Mouse (Mus musculus) heart, postnatal 0 days (tissue): ENCODE data around the gene Slc35b2. TPM values are rescaled to one million over a fixed set of nuclear protein-coding genes. Genes with fewer than 3 reads are reported as not detected.

Experiments used
- ATAC-seq: fragments of 200-750 bp; cut with Nextera tagmentation; 2 replicates; pipeline ENCODE4 v1.8.0; 2017; ENCODE audit warnings: low read depth, moderate number of reproducible peaks, moderate library complexity; ENCODE audit not compliant: insufficient read depth
- DNase-seq: peaks from one replicate; pipeline ENCODE4 v3.0.0-alpha.2; 2016; ENCODE audit warnings: low spot score
- H3K27ac ChIP-seq: fragments of 300-500 bp; sonication (generic); 2 replicates; pipeline ENCODE4 v1.5.1; 2014; ENCODE audit warnings: low read depth, mild to moderate bottlenecking
- H3K27me3 ChIP-seq: fragments of 300-500 bp; sonication (generic); 2 replicates; pipeline ENCODE4 v1.6.1; 2014; ENCODE audit warnings: low read length, mixed read lengths; ENCODE audit not compliant: control insufficient read depth, insufficient read depth
- H3K36me3 ChIP-seq: fragments of 300-500 bp; sonication (generic); replicated peaks from 2 replicates; pipeline ENCODE4 v1.6.1; 2014; ENCODE audit warnings: low read length, mixed read lengths; ENCODE audit not compliant: control insufficient read depth, insufficient read depth
- H3K4me1 ChIP-seq: fragments of 300-500 bp; sonication (generic); 2 replicates; pipeline ENCODE4 v1.6.1; 2014; ENCODE audit warnings: antibody characterized with exemption; ENCODE audit not compliant: control insufficient read depth, insufficient read depth
- H3K4me2 ChIP-seq: fragments of 300-500 bp; sonication (generic); 2 replicates; pipeline ENCODE4 v1.6.1; 2014; ENCODE audit warnings: low read depth, mild to moderate bottlenecking, low read length, moderate library complexity
- H3K4me3 ChIP-seq: fragments of 300-500 bp; sonication (generic); 2 replicates; pipeline ENCODE4 v1.5.1; 2014; ENCODE audit warnings: low read depth, low read length
- H3K9ac ChIP-seq: fragments of 300-500 bp; sonication (generic); replicated peaks from 2 replicates; pipeline ENCODE4 v1.6.1; 2014; ENCODE audit warnings: low read depth, low read length, mixed read lengths
- H3K9me3 ChIP-seq: fragments of 300-500 bp; sonication (generic); replicated peaks from 2 replicates; pipeline ENCODE4 v1.6.1; 2016; ENCODE audit warnings: low read length; ENCODE audit not compliant: control insufficient read depth
- CTCF ChIP-seq: IDR thresholded peaks from 2 replicates; pipeline ENCODE4 v1.5.1; 2016; ENCODE audit warnings: antibody characterized with exemption, control low read depth, low read depth
- EP300 ChIP-seq: IDR thresholded peaks from 2 replicates; pipeline ENCODE4 v1.6.1; 2016; ENCODE audit warnings: antibody characterized with exemption, low read depth
- WGBS: fragments of 180-500 bp; shearing (Covaris S2); extraction: QIAGEN DNeasy Blood & Tissue Kit; methylation state at CpG from one replicate; pipeline ENCODE4 v1.1.7; 2014; 5-methylcytosine and 5-hydroxymethylcytosine counted together
- polyA plus RNA-seq: library from polyadenylated mRNA; unstranded; fragments of >200 nt; fragmentation: Nextera tagmentation; extraction: Ambion mirVana; gene quantifications from 2 replicates; pipeline ENCODE4 v1.2.1, GENCODE M21; 2015
- total RNA-seq: library from RNA; depleted of rRNA; stranded (reverse); fragments of >200 nt; gene quantifications from 2 replicates; pipeline ENCODE4 v1.2.3, GENCODE M21; 2014; ENCODE audit warnings: low replicate concordance

The Slc35b2 gene
- total and polyA plus RNA-seq, 2 experiments from 2014 or later: 64.8 to 137 TPM

DNA sequence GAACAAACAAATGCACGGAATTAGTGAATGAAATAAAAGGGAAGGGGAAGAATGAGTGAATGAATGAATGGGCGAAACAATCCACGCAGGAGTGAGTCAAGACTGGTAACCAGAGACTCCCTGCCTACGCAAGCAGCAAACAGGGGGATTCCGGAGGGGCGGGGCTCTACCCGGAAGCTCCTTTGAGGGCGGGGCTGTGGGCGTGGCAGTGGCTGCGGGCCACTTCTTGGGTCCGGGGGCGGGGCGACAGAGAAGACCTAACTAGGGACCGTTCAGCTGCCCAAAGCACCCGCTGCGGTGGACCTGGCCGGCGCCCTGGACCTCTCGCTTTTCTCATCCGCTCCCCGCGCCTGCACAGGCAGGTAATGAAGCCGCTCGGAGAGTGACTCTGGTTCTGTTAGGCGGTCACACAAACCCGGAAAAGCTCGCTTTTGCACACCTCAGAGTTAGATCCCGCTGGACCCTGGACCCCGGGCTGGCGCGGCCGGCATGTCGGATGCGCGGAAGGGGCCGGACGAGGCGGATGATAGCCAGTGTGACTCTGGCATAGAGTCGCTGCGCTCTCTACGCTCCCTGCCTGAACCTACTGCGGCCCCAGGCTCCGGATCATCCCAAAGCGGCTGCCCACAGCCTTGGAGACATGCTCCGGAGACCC lies 8.1 kb upstream of the Slc35b2 start, which contains the start of gene Nfkbie:
Gene Nfkbie, plus strand, starts transcription at position 252 of the 655 bp plus-strand sequence.
- TF ChIP-seq CTCF: no peak
- TF ChIP-seq EP300: no peak
- Histone ChIP-seq H3K4me1 (peaks cover 5% of the 10 kb centered on the region; the same call in 1 of the 2 replicates), H3K27me3 (peaks cover 22% of the 10 kb centered on the region), H3K27ac (peak within 1 kb of the TSS; percentile 32; the same call in 1 of the 2 replicates), H3K9ac (peak within 1 kb of the TSS; percentile 51), H3K36me3 (no peaks in the 10 kb centered on the region), H3K9me3 (no peaks in the 10 kb centered on the region), H3K4me2 (peak within 1 kb of the TSS; percentile 93), H3K4me3 (peak within 1 kb of the TSS; percentile 71)
- WGBS: 2% methylated on average over 42 of the region's 45 CpGs
- DNase-seq (peak; percentile 90), ATAC-seq (peak; percentile 87)

DNA sequence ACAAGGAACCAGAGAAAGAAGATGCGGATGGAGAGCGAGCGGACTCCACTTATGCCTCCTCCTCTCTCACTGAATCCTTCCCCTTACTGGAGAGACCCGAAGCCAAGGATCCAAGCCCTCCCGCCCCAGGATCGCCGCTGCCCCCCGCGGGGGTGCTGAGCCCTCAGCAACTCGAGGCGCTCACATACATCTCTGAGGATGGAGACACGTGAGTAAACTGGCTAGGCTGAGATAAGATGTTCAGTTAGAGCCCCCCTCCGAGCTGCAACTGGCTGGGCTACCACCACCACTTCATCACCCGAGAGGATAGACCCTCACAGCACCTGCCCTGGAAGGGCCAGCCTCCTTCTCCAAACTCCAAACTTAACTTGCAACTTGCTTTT lies 7.6 kb upstream of the Slc35b2 start:
- no peak overlapping the region for H3K27ac ChIP-seq
- H3K9ac ChIP-seq: peak overlapping the region; percentile 51
- H3K36me3 ChIP-seq: no peaks in the 10 kb centered on the region
- DNase-seq: no peak
- H3K4me3 ChIP-seq: peak overlapping the region; percentile 71
- peaks cover 5% of the 10 kb centered on the region; the same call in 1 of the 2 replicates for H3K4me1 ChIP-seq
- TF ChIP-seq CTCF: no peak
- 2% methylated on average over 14 of the region's 14 CpGs for WGBS
- H3K4me2 ChIP-seq: peak overlapping the region; percentile 93
- no peaks in the 10 kb centered on the region for H3K9me3 ChIP-seq
- H3K27me3 ChIP-seq: peaks cover 17% of the 10 kb centered on the region
- no peak for ATAC-seq

- no peak for ATAC-seq
- H3K4me3 ChIP-seq: peak overlapping the region; percentile 71
- peaks cover 11% of the 10 kb centered on the region for H3K27me3 ChIP-seq
- H3K4me2 ChIP-seq: peak overlapping the region; percentile 93
- no peak for DNase-seq
- 64% methylated on average over 3 of the region's 3 CpGs for WGBS
- no peak overlapping the region for H3K9ac ChIP-seq
- H3K36me3 ChIP-seq: no peaks in the 10 kb centered on the region
- TF ChIP-seq EP300 (no peak), CTCF (no peak)
- H3K4me1 ChIP-seq: peaks cover 5% of the 10 kb centered on the region; the same call in 1 of the 2 replicates
- H3K27ac ChIP-seq: no peak overlapping the region
- no peaks in the 10 kb centered on the region for H3K9me3 ChIP-seq
Observed at GRCm38 (mm10) chr17:45556514-45557245, 7.0 kb upstream of the Slc35b2 start.

GRCm38 (mm10) chr17:45557246-45557824 lies 6.3 kb upstream of the Slc35b2 start:
- DNase-seq (no peak), ATAC-seq (no peak)
- WGBS: 58% methylated on average over 7 of the region's 7 CpGs
- no peak overlapping the region for H3K9ac ChIP-seq
- H3K27ac ChIP-seq: no peak overlapping the region
- no peaks in the 10 kb centered on the region for H3K36me3 ChIP-seq
- peak overlapping the region; percentile 71; the same call in 1 of the 2 replicates for H3K4me3 ChIP-seq
- TF ChIP-seq EP300: no peak
- TF ChIP-seq CTCF: no peak
- peaks cover 11% of the 10 kb centered on the region for H3K27me3 ChIP-seq
- no peaks in the 10 kb centered on the region for H3K9me3 ChIP-seq
- peak overlapping the region; percentile 93 for H3K4me2 ChIP-seq
- peaks cover 5% of the 10 kb centered on the region; the same call in 1 of the 2 replicates for H3K4me1 ChIP-seq

GRCm38 (mm10) chr17:45557998-45558862 lies 5.4 kb upstream of the Slc35b2 start:
- H3K36me3 ChIP-seq: no peaks in the 10 kb centered on the region
- no peak overlapping the region; the same call in 1 of the 2 replicates for H3K9ac ChIP-seq
- no peak overlapping the region; the same call in 1 of the 2 replicates for H3K4me3 ChIP-seq
- H3K4me1 ChIP-seq: peaks cover 5% of the 10 kb centered on the region; the same call in 1 of the 2 replicates
- H3K27me3 ChIP-seq: peaks cover 11% of the 10 kb centered on the region
- H3K27ac ChIP-seq: no peak overlapping the region
- ATAC-seq: no peak
- H3K4me2 ChIP-seq: peak overlapping the region; percentile 93
- no peak for DNase-seq
- TF ChIP-seq CTCF (no peak), EP300 (no peak)
- WGBS: 50% methylated on average over 16 of the region's 16 CpGs
- no peaks in the 10 kb centered on the region for H3K9me3 ChIP-seq
